Mouse (Mus musculus) lung, adult 2 months (tissue): Measurements from ENCODE around the gene Kcnn3. TPM values are rescaled to one million over a fixed set of nuclear protein-coding genes. Genes with fewer than 3 reads are reported as not detected.

Experiments
- DNase-seq: peaks from one replicate; pipeline ENCODE4 v3.0.0; 2022
- H3K4me1 ChIP-seq: fragments of 200-500 bp; 2 replicates; pipeline ENCODE4 v1.6.1; 2011; ENCODE audit warnings: low read length; ENCODE audit not compliant: control insufficient read depth, insufficient read depth
- H3K4me3 ChIP-seq: fragments of 200-500 bp; replicated peaks from 2 replicates; pipeline ENCODE3; 2011; ENCODE audit warnings: low read depth, mild to moderate bottlenecking, control low read depth, low read length; ENCODE audit errors: extremely low read depth
- CTCF ChIP-seq: fragments of 200-500 bp; IDR thresholded peaks from 2 replicates; pipeline ENCODE4 v1.5.1; 2011; ENCODE audit warnings: mild to moderate bottlenecking, low read length, control low read depth; ENCODE audit not compliant: insufficient read depth
- POLR2A ChIP-seq: fragments of 200-500 bp; IDR thresholded peaks from 2 replicates; pipeline ENCODE4 v1.6.1; 2011; ENCODE audit warnings: low read depth, mild to moderate bottlenecking, control low read depth, low read length, borderline replicate concordance; ENCODE audit errors: extremely low read depth
- WGBS: fragments of 180-500 bp; shearing (Covaris S2); methylation state at CpG from one replicate; pipeline ENCODE4 v1.1.7; 2018; 5-methylcytosine and 5-hydroxymethylcytosine counted together
- polyA plus RNA-seq: library from polyadenylated mRNA; depleted of rRNA; stranded (reverse); fragments of >200 nt; gene quantifications from 2 replicates; pipeline ENCODE4 v1.2.3, GENCODE M21; 2012

The Kcnn3 gene
- polyA plus RNA-seq, 1 experiment, result 7.1 TPM

GRCm38 (mm10) chr3:89624001-89624400 lies 104.0 kb downstream of the Kcnn3 start:
- no peak for TF ChIP-seq POLR2A
- no peak for TF ChIP-seq CTCF
- Histone ChIP-seq H3K4me3 (no peak overlapping the region), H3K4me1 (no peaks in the 10 kb centered on the region)
- WGBS, result 84% methylated on average over 6 of the region's 6 CpGs
- DNase-seq, result no peak

- no peak for DNase-seq
- WGBS, result 64% methylated on average over 5 of the region's 5 CpGs
- no peaks in the 10 kb centered on the region for H3K4me1 ChIP-seq
- TF ChIP-seq CTCF, result no peak
- no peak for TF ChIP-seq POLR2A
- no peak overlapping the region for H3K4me3 ChIP-seq
Measured at GRCm38 (mm10) chr3:89624814-89625445, 105.0 kb downstream of the Kcnn3 start.

- 55% methylated on average over 4 of the region's 4 CpGs for WGBS
- TF ChIP-seq CTCF, result no peak
- TF ChIP-seq POLR2A, result no peak
- no peak overlapping the region for H3K4me3 ChIP-seq
- no peak for DNase-seq
- no peaks in the 10 kb centered on the region for H3K4me1 ChIP-seq
Measured at GRCm38 (mm10) chr3:89626556-89626955, 106.6 kb downstream of the Kcnn3 start.

GRCm38 (mm10) chr3:89629811-89630210 lies 109.8 kb downstream of the Kcnn3 start:
- no peak for TF ChIP-seq POLR2A
- no peak for DNase-seq
- 75% methylated on average over 3 of the region's 3 CpGs for WGBS
- Histone ChIP-seq H3K4me3 (no peak overlapping the region), H3K4me1 (no peaks in the 10 kb centered on the region)

GRCm38 (mm10) chr3:89631750-89632149 lies 111.8 kb downstream of the Kcnn3 start:
- TF ChIP-seq CTCF, result no peak
- WGBS, result 76% methylated on average over 5 of the region's 5 CpGs
- no peak for DNase-seq

GRCm38 (mm10) chr3:89633531-89633930 lies 113.6 kb downstream of the Kcnn3 start:
- Histone ChIP-seq H3K4me1 (no peaks in the 10 kb centered on the region), H3K4me3 (no peak overlapping the region)
- no peak for DNase-seq
- WGBS, result 83% methylated on average over 6 of the region's 6 CpGs
- TF ChIP-seq POLR2A, result no peak
- no peak for TF ChIP-seq CTCF

More at GRCm38 (mm10) chr3:89631750-89632149, 111.8 kb downstream of the Kcnn3 start:
- H3K4me1 ChIP-seq, result no peaks in the 10 kb centered on the region
- H3K4me3 ChIP-seq, result no peak overlapping the region

- Histone ChIP-seq H3K4me1 (no peaks in the 10 kb centered on the region), H3K4me3 (no peak overlapping the region)
- no peak for DNase-seq
- WGBS, result 77% methylated on average over 6 of the region's 6 CpGs
- TF ChIP-seq CTCF, result no peak
- no peak for TF ChIP-seq POLR2A
Measured at GRCm38 (mm10) chr3:89633941-89634340, 114.0 kb downstream of the Kcnn3 start.

GRCm38 (mm10) chr3:89640804-89641203 lies 120.8 kb downstream of the Kcnn3 start:
- WGBS, result 15% methylated on average over 3 of the region's 3 CpGs
- no peak for DNase-seq
- Histone ChIP-seq H3K4me1 (no peaks in the 10 kb centered on the region), H3K4me3 (no peak overlapping the region)
- TF ChIP-seq POLR2A (no peak), CTCF (no peak)

- Histone ChIP-seq H3K4me3 (no peak overlapping the region), H3K4me1 (no peaks in the 10 kb centered on the region)
- TF ChIP-seq CTCF, result no peak
- TF ChIP-seq POLR2A, result no peak
- no peak for DNase-seq
- 64% methylated on average over 8 of the region's 8 CpGs for WGBS
Measured at GRCm38 (mm10) chr3:89643391-89643790, 123.4 kb downstream of the Kcnn3 start.

- peak; percentile 28 for DNase-seq
- WGBS, result 29% methylated on average over 5 of the region's 5 CpGs
- no peak for TF ChIP-seq POLR2A
- no peak for TF ChIP-seq CTCF
- H3K4me3 ChIP-seq, result no peak overlapping the region
- H3K4me1 ChIP-seq, result no peaks in the 10 kb centered on the region
Measured at GRCm38 (mm10) chr3:89646813-89647255, 126.9 kb downstream of the Kcnn3 start.

- no peak for DNase-seq
- H3K4me3 ChIP-seq, result no peak overlapping the region
- TF ChIP-seq CTCF (no peak), POLR2A (no peak)
- no peaks in the 10 kb centered on the region for H3K4me1 ChIP-seq
- WGBS, result 62% methylated on average over 6 of the region's 6 CpGs
Measured at GRCm38 (mm10) chr3:89647268-89647874, 127.4 kb downstream of the Kcnn3 start.
